Mouse (Mus musculus) adrenal gland, postnatal 25 days (tissue): Measurements from ENCODE around the gene Timm22. TPM values are rescaled to one million over a fixed set of nuclear protein-coding genes. Genes with fewer than 3 reads are reported as not detected.
A peak's percentile ranks its signal among the peaks of the same experiment; 100 is the strongest.

Experiments
- DNase-seq: peaks from one replicate; pipeline ENCODE4 v3.0.0; 2021; ENCODE audit warnings: mixed read lengths
- total RNA-seq: library from RNA; stranded (reverse); gene quantifications from 2 replicates; pipeline ENCODE4 v1.2.3, GENCODE M21; 2021

Timm22 gene
- total RNA-seq, 1 experiment from 2014 or later = 47.4 TPM

- no peak for DNase-seq
Observed at GRCm38 (mm10) chr11:76388711-76389110, 18.0 kb upstream of the Timm22 start.

DNA sequence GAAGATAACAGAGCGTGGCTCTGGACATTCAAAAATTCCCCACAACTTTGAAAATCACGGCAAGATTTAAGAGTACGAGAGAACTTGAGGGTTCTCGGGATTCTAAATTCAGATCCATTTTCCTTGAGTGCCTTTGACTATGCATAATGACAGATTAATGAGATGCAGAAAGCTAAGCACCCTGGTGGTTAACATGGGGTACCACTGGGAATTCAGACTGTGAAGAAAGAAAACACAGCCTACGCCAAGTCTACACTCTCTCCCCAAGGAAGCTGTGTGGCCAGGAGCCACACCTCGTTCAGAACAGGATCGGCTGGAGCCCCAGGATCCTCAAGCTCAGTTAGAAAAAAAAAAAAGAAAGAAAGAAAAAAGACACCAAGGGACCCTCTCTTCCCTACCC lies 14.2 kb upstream of the Timm22 start:
- no peak for DNase-seq

- no peak for DNase-seq
Observed at GRCm38 (mm10) chr11:76392996-76393395, 13.8 kb upstream of the Timm22 start.

- DNase-seq = peak; percentile 50
Observed at GRCm38 (mm10) chr11:76397650-76398311, 9.0 kb upstream of the Timm22 start.

DNA sequence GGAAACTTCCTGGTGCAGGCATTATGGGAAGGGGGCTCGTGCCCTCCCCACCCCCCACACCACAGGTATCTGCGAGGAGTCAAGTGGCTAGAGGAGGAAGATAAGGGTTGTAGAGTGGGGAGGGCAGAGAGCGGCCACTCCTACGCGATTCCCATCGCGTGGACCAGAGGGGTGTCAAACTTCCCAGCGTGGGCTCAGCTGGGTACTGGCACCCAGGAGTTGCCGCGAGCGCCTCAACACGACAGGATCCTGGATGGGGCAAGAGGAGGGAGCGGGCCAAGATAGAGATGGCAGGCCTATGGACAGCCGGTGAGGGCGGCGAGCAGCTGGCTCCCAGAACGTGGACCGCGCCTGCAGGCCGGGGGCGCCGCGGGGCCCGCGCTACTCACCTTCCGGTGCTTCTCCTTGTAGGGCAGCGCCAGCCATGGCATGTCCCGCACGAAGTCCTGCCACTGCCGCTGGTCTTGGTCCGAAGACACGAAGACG lies 8.4 kb upstream of the Timm22 start:
- DNase-seq = peak; percentile 57

DNA sequence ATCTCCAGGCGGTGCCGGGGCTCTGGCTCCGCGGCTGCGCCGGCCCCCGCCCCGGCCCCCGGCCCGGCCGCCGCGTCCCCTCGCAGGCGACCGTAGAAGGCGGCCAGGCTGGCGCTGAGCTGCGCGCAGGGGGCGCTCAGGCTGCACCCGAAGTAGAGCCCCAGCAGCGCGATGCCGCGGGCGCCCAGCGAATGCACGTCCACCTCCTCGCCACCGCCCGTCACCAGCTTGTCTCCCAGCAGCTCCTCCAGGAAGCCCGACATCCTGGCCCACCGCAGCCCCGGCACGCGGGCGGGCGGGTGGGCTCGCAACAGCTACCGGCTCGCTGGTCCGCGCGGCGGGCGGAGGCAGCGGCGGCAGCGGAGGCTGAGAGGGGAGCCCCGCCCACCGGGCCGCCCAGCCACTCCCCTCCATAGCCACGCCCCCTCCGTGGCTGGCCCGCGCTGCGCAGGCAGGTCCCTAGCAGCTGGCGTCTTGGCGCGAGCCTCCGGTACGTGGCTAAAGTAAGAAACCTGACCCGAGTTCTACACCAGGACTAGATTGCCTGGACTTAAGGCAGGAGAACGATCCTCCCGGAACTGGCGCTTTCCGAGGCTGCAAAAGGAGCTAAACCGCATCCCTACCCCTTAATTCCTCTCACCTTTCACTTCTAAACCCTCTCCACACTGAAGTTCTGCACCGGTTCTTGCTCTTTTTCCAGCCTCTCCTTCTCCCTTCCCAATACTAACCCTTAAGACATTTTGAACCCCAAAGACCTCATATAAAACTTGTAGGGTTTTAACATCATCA lies 7.8 kb upstream of the Timm22 start, which contains the start of gene Nxn:
Nxn (minus strand) TSS at position 343 of the 789 bp plus-strand sequence.
- DNase-seq = peak; percentile 95

- peak; percentile 17 for DNase-seq
Observed at GRCm38 (mm10) chr11:76399587-76400330, 7.0 kb upstream of the Timm22 start.

DNA sequence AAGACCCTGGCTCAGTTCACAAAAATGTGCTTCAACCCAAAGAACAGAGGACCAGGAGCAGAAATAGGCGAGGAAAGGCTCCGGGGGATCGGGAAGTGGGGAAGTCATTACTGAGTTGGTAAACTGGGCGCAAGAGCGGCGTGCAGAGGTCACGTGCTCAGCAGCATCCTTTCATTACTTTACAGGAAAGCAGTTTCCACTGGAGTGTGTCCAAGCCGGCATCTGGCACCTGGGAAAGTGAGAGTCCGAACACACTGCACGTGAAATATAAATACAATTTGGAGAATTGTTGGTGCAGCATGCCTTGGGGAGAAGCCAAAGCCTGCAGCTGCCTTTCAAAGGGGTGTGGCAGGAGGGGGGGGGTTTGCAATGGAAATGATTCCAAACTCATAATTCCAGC lies 5.4 kb upstream of the Timm22 start:
- no peak for DNase-seq

- no peak for DNase-seq
Observed at GRCm38 (mm10) chr11:76405113-76405512, 1.6 kb upstream of the Timm22 start.

DNA sequence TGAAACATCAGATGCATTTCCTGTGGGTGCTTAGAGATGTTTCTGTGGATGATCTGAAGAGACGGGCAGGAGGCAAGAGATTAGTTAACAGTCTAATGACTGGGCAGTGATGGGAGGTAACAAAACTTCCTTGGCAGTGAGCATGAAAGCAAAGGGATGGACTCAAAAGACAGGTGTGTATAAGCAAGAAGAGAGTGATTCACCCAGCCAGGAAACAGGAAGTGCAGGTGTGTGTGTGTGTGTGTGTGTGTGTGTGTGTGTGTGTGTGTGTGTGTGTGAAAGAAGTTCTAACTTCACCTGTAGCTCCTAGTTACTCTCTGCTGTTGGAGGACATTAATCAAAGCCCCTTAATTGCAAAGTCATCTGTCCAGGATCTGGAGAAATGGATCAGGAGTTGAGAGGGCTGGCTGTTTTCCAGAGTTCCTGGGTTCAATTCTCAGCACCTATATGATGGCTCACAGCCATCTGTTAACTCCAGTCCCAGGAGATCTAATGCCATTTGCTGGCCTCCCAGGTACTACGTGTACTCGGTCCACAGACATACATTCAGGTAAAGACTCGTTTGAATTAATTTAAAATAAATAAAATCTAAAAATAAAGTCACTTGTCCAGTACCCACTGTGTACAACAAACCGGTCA lies 1.0 kb upstream of the Timm22 start:
- no peak for DNase-seq

DNA sequence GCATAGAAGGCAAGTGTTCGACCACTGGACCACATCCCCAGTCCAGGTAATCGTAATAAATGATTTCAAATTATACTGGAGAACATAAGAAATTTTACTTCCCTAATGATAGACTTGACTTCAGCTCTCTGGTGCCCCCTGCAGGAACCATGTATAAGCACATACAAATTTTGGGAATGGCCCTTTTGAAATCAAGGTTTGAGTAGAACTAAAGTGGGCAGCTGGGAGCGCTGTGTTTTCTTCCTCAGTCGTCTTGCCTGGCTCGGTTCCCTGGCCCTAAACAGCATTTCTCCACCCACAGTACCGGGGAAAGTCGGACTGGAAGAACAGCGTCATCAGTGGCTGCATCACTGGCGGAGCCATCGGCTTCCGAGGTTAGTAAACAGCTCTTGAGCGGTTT lies 4.1 kb downstream of the Timm22 start:
- peak; percentile 55 for DNase-seq

GRCm38 (mm10) chr11:76413202-76413601 lies 6.5 kb downstream of the Timm22 start:
- no peak for DNase-seq

- peak; percentile 29 for DNase-seq
Observed at GRCm38 (mm10) chr11:76415001-76415400, 8.2 kb downstream of the Timm22 start.

DNA sequence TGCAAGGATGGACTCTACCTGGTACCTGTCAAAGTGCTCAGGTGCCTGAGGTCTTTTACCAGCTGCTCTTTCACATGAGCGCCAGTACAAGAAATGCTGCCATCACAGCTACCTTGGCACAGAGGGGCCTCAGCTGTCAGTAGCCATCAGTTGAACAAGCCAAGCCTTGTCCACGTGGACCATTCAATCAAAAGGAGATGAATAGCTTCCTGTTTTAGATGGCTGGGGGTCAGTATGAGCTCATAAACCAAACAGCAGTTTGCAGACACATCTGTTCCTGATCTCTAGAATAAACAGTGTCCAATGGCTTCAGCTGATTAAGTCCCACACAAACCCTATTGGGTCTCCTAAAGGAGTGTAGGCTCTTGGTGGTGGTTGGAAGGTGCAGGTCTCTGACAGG lies 9.2 kb downstream of the Timm22 start:
- DNase-seq = no peak

GRCm38 (mm10) chr11:76418423-76418822 lies 11.7 kb downstream of the Timm22 start:
- DNase-seq = peak; percentile 75

DNA sequence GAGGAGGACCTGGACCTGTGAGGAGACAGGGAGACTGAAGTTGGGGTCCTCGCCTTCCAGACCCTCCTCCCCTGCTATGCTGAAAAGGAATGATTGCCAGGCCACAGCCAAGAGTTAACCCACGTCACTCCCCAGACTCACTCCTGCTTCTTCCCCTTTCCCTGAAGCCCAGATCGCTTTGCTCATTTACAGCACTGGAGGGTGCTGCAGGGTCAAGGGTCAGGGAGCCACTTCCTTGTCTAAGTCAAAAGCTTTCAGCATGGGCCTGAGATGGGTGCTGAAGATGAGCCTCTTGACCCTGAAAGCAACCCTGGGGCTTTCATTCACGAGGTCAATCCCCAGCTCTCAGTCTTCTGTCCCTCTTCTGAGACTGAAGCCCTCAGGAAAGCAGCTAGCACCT lies 12.4 kb downstream of the Timm22 start:
- no peak for DNase-seq

DNA sequence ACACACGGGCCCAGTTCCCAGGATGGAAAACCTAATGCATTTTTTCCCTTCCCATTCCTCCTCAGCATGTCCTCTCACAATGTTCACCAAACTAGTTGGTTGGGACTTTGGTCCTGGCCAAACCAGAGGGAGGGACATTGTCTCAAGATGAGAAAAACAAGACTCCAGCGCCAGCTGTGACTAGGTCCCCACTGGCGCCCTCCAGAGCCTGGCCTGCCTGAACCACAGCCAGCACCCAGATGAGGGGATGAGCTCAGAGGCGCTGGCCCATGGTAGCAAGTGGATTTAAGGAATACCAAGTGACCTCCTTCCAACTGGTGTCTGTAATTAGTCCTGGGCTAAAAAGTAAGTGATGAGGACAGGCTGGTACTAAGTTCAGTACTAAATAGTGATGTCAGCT lies 14.1 kb downstream of the Timm22 start:
- DNase-seq = no peak

GRCm38 (mm10) chr11:76425749-76426148 lies 19.0 kb downstream of the Timm22 start:
- no peak for DNase-seq

DNA sequence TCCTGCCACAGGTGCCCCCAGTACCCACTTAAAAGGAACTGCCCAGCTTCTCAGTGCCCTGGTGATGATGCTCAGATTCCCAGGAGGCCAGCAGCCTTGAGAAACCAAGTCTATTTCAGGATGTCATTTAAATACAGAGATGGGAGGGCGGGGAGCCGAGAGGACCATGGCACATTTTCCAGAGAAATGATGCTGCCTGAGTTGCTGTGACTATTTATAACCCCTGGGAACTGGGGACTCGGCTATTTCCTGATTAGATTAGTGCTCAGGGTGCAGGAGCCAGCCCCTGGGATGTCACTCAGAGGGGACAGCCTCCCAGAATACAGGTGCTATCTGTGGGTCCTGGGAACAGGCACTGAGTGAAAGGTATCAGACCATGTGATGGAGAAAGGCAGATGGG lies 21.0 kb downstream of the Timm22 start:
- no peak for DNase-seq

DNA sequence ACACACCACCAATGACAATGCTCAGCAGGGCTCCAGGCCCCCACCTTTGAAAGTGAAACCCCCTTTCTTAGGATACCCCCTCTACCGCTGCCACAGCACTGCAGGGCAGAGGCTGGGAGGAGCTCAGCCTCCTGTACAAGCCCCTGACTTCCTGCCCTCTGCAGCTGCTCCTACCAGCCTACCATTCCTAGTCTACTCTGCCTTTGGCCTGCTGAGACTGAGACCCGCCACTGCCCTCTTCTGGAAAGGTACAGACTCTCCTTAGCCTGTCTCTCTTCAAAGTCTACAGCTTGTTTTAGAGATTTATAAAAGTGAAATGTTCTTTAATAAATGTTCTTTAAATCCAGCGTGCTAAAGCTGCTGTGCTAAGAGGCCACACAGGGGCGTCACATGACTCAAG lies 22.3 kb downstream of the Timm22 start:
- no peak for DNase-seq

GRCm38 (mm10) chr11:76429556-76429955 lies 22.8 kb downstream of the Timm22 start:
- DNase-seq = no peak

GRCm38 (mm10) chr11:76429966-76430631 lies 23.3 kb downstream of the Timm22 start:
- DNase-seq = no peak
